In the genomic region with DNA sequence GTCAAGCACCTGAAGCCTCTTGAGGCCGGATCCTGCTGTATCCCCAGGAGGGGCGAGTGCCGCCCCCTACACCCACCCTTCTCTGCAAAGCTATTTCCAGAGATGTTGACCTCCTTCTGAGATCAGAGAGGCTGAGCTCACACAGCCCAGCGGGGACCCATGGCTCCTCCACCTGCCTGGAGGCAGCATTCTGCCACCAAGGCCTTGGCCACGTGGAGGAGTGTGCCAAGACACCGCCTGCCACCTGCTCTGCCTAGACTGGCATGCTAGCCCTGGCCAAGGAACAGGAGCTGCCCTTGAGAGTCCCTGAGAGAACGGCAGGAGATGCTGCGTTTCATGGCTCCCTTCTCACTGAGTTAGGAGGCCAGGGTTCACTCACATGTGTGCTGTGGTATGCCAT, we compare ENCODE assay signal across 16 mouse cellular contexts. TPM values are rescaled to one million over a fixed set of nuclear protein-coding genes. Genes with fewer than 3 reads are reported as not detected.
DNase-seq lines count a peak whose midpoint lies in the region; ATAC-seq lines count a peak whose summit lies in the region.
"Had no signal": no experiment of that assay in that cellular context is flagged by ENCODE, and none has a peak within 500 bp of the region (broad histone marks: within the 10 kb centered on the region; RNA-seq: fewer than 3 reads in every experiment).

No protein-coding gene starts in this region.

- H3K4me3 ChIP-seq in hindbrain, embryonic 12.5 days: no peak overlapping the region
- H3K4me3 ChIP-seq in hindbrain, embryonic 14.5 days (replicated peaks; ENCODE audit: low read length): no peak overlapping the region
- no peak overlapping the region for H3K4me3 ChIP-seq in intestine, embryonic 16.5 days (ENCODE audit: low read length)
- H3K4me3 ChIP-seq: limb, embryonic 13.5 days; liver, embryonic 15.5 days; midbrain, embryonic 15.5 days; stomach, embryonic 15.5 days had no signal

- H3K36me3 ChIP-seq in hindbrain, embryonic 12.5 days: peaks cover 51% of the 10 kb centered on the region
- peaks cover 56% of the 10 kb centered on the region for H3K36me3 ChIP-seq in hindbrain, embryonic 14.5 days (replicated peaks; ENCODE audit: control insufficient read depth, insufficient read depth)
- H3K36me3 ChIP-seq in intestine, embryonic 16.5 days (ENCODE audit: control insufficient read depth, insufficient read depth, low read length): no peaks in the 10 kb centered on the region
- H3K36me3 ChIP-seq: liver, embryonic 15.5 days had no signal

- 0 out of 2 replicates have a peak overlapping the region, but pooled peaks have one; percentile 32 for H3K27ac ChIP-seq in hindbrain, embryonic 12.5 days
- H3K27ac ChIP-seq in hindbrain, embryonic 14.5 days: no peak overlapping the region
- H3K27ac ChIP-seq in intestine, embryonic 16.5 days (ENCODE audit: low read length): no peak overlapping the region
- H3K27ac ChIP-seq: limb, embryonic 13.5 days; liver, embryonic 15.5 days; midbrain, embryonic 15.5 days; stomach, embryonic 15.5 days had no signal

- H3K9ac ChIP-seq in hindbrain, embryonic 12.5 days: no peak overlapping the region
- H3K9ac ChIP-seq in hindbrain, embryonic 14.5 days: no peak overlapping the region
- H3K9ac ChIP-seq in intestine, embryonic 16.5 days (ENCODE audit: low read depth, low read length): no peak overlapping the region
- H3K9ac ChIP-seq: limb, embryonic 13.5 days; liver, embryonic 15.5 days; midbrain, embryonic 15.5 days; stomach, embryonic 15.5 days had no signal

- peaks cover 9% of the 10 kb centered on the region; the same call in 1 of the 2 replicates for H3K4me1 ChIP-seq in hindbrain, embryonic 12.5 days
- H3K4me1 ChIP-seq in hindbrain, embryonic 14.5 days (replicated peaks; ENCODE audit: control insufficient read depth, insufficient read depth, low read length): no peaks in the 10 kb centered on the region
- peaks cover 9% of the 10 kb centered on the region for H3K4me1 ChIP-seq in intestine, embryonic 16.5 days (ENCODE audit: control insufficient read depth, insufficient read depth, low read length)

- DNase-seq in gastrocnemius, postnatal 10 days: peak; percentile 22
- no peak for DNase-seq in gastrocnemius, adult 18-20 months (ENCODE audit: low spot score)
- no peak for DNase-seq in hindbrain, embryonic 14.5 days (ENCODE audit: low spot score)
- DNase-seq in cerebellum, adult 18-20 months: peak; percentile 82 to 90
- peak; percentile 79 to 84 for DNase-seq in cerebellum, postnatal 36 days
- no peak for DNase-seq in kidney, adult 8-10 months
- DNase-seq: spleen, adult 18-20 months had no signal

- 77% methylated on average over 8 of the region's 8 CpGs for WGBS in hindbrain, embryonic 12.5 days
- 85% methylated on average over 8 of the region's 8 CpGs for WGBS in hindbrain, embryonic 14.5 days
- 77% methylated on average over 8 of the region's 8 CpGs for WGBS in intestine, embryonic 16.5 days

- no peak for ATAC-seq in hindbrain, embryonic 12.5 days (ENCODE audit: low FRiP score)
- no peak for ATAC-seq in hindbrain, embryonic 14.5 days (ENCODE audit: low FRiP score)
- no peak for ATAC-seq in intestine, embryonic 16.5 days
- ATAC-seq: forebrain, embryonic 16.5 days; lung, postnatal 0 days; midbrain, embryonic 15.5 days had no signal

- no peaks in the 10 kb centered on the region for H3K27me3 ChIP-seq in hindbrain, embryonic 12.5 days
- no peaks in the 10 kb centered on the region for H3K27me3 ChIP-seq in hindbrain, embryonic 14.5 days (ENCODE audit: control insufficient read depth, insufficient read depth, low read length)
- no peaks in the 10 kb centered on the region for H3K27me3 ChIP-seq in intestine, embryonic 16.5 days (replicated peaks; ENCODE audit: control insufficient read depth, insufficient read depth, low read length)
- H3K27me3 ChIP-seq: CH12.LX; limb, embryonic 13.5 days; liver, embryonic 15.5 days; midbrain, embryonic 15.5 days; stomach, embryonic 15.5 days had no signal

- no peak overlapping the region for H3K4me2 ChIP-seq in hindbrain, embryonic 12.5 days (replicated peaks)
- H3K4me2 ChIP-seq in hindbrain, embryonic 14.5 days (replicated peaks): no peak overlapping the region
- no peak overlapping the region for H3K4me2 ChIP-seq in intestine, embryonic 16.5 days (ENCODE audit: low read depth, low read length)
- H3K4me2 ChIP-seq: limb, embryonic 13.5 days; liver, embryonic 15.5 days; midbrain, embryonic 15.5 days; stomach, embryonic 15.5 days had no signal

- H3K9me3 ChIP-seq in hindbrain, embryonic 12.5 days (replicated peaks): no peaks in the 10 kb centered on the region
- H3K9me3 ChIP-seq in hindbrain, embryonic 14.5 days (ENCODE audit: control insufficient read depth, low read length): no peaks in the 10 kb centered on the region
- no peaks in the 10 kb centered on the region for H3K9me3 ChIP-seq in intestine, embryonic 16.5 days (ENCODE audit: control insufficient read depth, low read length)
- H3K9me3 ChIP-seq: limb, embryonic 13.5 days; liver, embryonic 15.5 days; midbrain, embryonic 15.5 days; stomach, embryonic 15.5 days had no signal

RNA-seq across cellular contexts. Expression of gene Dnah17, which starts 34.1 kb away (rescaled TPM):
- total RNA-seq in gastrocnemius, postnatal 10 days (2021): under 1 TPM; 0.02 to 0.07 TPM
- under 1 TPM; 0.09 to 0.11 TPM for total RNA-seq in gastrocnemius, adult 18-20 months (2021)
- polyA plus RNA-seq in hindbrain, embryonic 12.5 days (2016; fragmentation: Nextera tagmentation; extraction: Ambion mirVana): 0.27 and 0.38 TPM in 2 replicates
- 0.15 and 0.21 TPM in 2 replicates for polyA plus RNA-seq in hindbrain, embryonic 14.5 days (2014; fragmentation: Nextera tagmentation; extraction: Ambion mirVana)
- polyA plus RNA-seq in intestine, embryonic 16.5 days (2015; fragmentation: Nextera tagmentation; extraction: Ambion mirVana): 0.09 and 0.13 TPM in 2 replicates

Comparison
In these comparisons a context has a peak if more than half of its experiments do, and no peak if none do; other contexts are left out.
1. DNase-seq: peak in gastrocnemius, postnatal 10 days (single experiment), cerebellum, adult 18-20 months (2 of 2) and cerebellum, postnatal 36 days (2 of 2); none in gastrocnemius, adult 18-20 months (single experiment), hindbrain, embryonic 14.5 days (single experiment) and kidney, adult 8-10 months (0 of 2).